Mouse (Mus musculus) stomach, embryonic 15.5 days (tissue): ENCODE measurements around the gene Fuca1. TPM values are rescaled to one million over a fixed set of nuclear protein-coding genes. Genes with fewer than 3 reads are reported as not detected.

ENCODE experiments used
- ATAC-seq: fragments of 200-750 bp; cut with Nextera tagmentation; 2 replicates; pipeline ENCODE4 v1.8.0; 2017; ENCODE audit warnings: low read depth, moderate number of reproducible peaks, moderate TSS enrichment; ENCODE audit not compliant: insufficient read depth, low FRiP score
- H3K27ac ChIP-seq: fragments of 300-500 bp; sonication (generic); 2 replicates; pipeline ENCODE4 v1.5.1; 2015; ENCODE audit warnings: mild to moderate bottlenecking, inconsistent platforms
- H3K27me3 ChIP-seq: fragments of 300-500 bp; sonication (generic); replicated peaks from 2 replicates; pipeline ENCODE4 v1.6.1; 2015; ENCODE audit warnings: inconsistent platforms
- H3K36me3 ChIP-seq: fragments of 300-500 bp; sonication (generic); 2 replicates; pipeline ENCODE4 v1.6.1; 2015; ENCODE audit warnings: inconsistent platforms
- H3K4me1 ChIP-seq: fragments of 300-500 bp; sonication (generic); 2 replicates; pipeline ENCODE4 v1.6.1; 2015; ENCODE audit warnings: inconsistent platforms
- H3K4me2 ChIP-seq: fragments of 300-500 bp; sonication (generic); 2 replicates; pipeline ENCODE4 v1.6.1; 2015; ENCODE audit warnings: mild to moderate bottlenecking, inconsistent platforms
- H3K4me3 ChIP-seq: fragments of 300-500 bp; sonication (generic); replicated peaks from 2 replicates; pipeline ENCODE4 v1.5.1; 2015; ENCODE audit warnings: inconsistent platforms
- H3K9ac ChIP-seq: fragments of 300-500 bp; sonication (generic); 2 replicates; pipeline ENCODE4 v1.6.1; 2015; ENCODE audit warnings: inconsistent platforms
- H3K9me3 ChIP-seq: fragments of 300-500 bp; sonication (generic); 2 replicates; pipeline ENCODE4 v1.6.1; 2016; ENCODE audit warnings: inconsistent platforms
- WGBS: fragments of 180-500 bp; shearing (Covaris S2); methylation state at CpG from one replicate; pipeline ENCODE4 v1.1.7; 2015; 5-methylcytosine and 5-hydroxymethylcytosine counted together
- polyA plus RNA-seq: library from polyadenylated mRNA; unstranded; fragments of >200 nt; fragmentation: Nextera tagmentation; extraction: Ambion mirVana; gene quantifications from 2 replicates; pipeline ENCODE4 v1.2.1, GENCODE M21; 2015

The Fuca1 gene
- polyA plus RNA-seq, 1 experiment from 2014 or later: 96.3 TPM

- H3K27me3 ChIP-seq: no peaks in the 10 kb centered on the region
- no peak overlapping the region for H3K27ac ChIP-seq
- no peak for ATAC-seq
- no peaks in the 10 kb centered on the region for H3K9me3 ChIP-seq
- H3K4me1 ChIP-seq: no peaks in the 10 kb centered on the region
- H3K9ac ChIP-seq: no peak overlapping the region
- no peak overlapping the region for H3K4me2 ChIP-seq
- no peaks in the 10 kb centered on the region for H3K36me3 ChIP-seq
- no peak overlapping the region for H3K4me3 ChIP-seq
- 35% methylated on average over 4 of the region's 4 CpGs for WGBS
These were observed 27.7 kb upstream of the Fuca1 start for GRCm38 (mm10) chr4:135892884-135893283.

- Histone ChIP-seq H3K9ac (no peak within 1 kb of the TSS), H3K4me3 (no peak within 1 kb of the TSS), H3K27ac (no peak within 1 kb of the TSS), H3K9me3 (no peaks in the 10 kb centered on the region), H3K36me3 (no peaks in the 10 kb centered on the region), H3K4me1 (no peaks in the 10 kb centered on the region), H3K27me3 (no peaks in the 10 kb centered on the region), H3K4me2 (no peak within 1 kb of the TSS)
- 54% methylated on average over 8 of the region's 8 CpGs for WGBS
- ATAC-seq: no peak
These were observed 25.4 kb upstream of the Fuca1 start, which contains the start of gene Cnr2 for GRCm38 (mm10) chr4:135895071-135895571. Gene Cnr2 (plus strand): TSS chr4:135895394.

GRCm38 (mm10) chr4:135896157-135896556 lies 24.4 kb upstream of the Fuca1 start:
- no peak overlapping the region for H3K4me2 ChIP-seq
- H3K4me3 ChIP-seq: no peak overlapping the region
- no peaks in the 10 kb centered on the region for H3K36me3 ChIP-seq
- no peak for ATAC-seq
- no peak overlapping the region for H3K27ac ChIP-seq
- no peaks in the 10 kb centered on the region for H3K9me3 ChIP-seq
- 69% methylated on average over 6 of the region's 6 CpGs for WGBS
- no peak overlapping the region for H3K9ac ChIP-seq
- H3K27me3 ChIP-seq: no peaks in the 10 kb centered on the region
- no peaks in the 10 kb centered on the region for H3K4me1 ChIP-seq

- Histone ChIP-seq H3K36me3 (no peaks in the 10 kb centered on the region), H3K4me1 (no peaks in the 10 kb centered on the region), H3K9ac (no peak overlapping the region), H3K9me3 (no peaks in the 10 kb centered on the region), H3K4me3 (no peak overlapping the region), H3K27ac (no peak overlapping the region), H3K4me2 (no peak overlapping the region), H3K27me3 (no peaks in the 10 kb centered on the region)
- WGBS: 60% methylated on average over 9 of the region's 9 CpGs
- ATAC-seq: peak; percentile 70
These were observed 22.0 kb upstream of the Fuca1 start for GRCm38 (mm10) chr4:135898380-135899049.

GRCm38 (mm10) chr4:135899050-135899448 lies 21.5 kb upstream of the Fuca1 start:
- 77% methylated on average over 7 of the region's 7 CpGs for WGBS
- H3K36me3 ChIP-seq: no peaks in the 10 kb centered on the region

GRCm38 (mm10) chr4:135900008-135900407 lies 20.5 kb upstream of the Fuca1 start:
- Histone ChIP-seq H3K9me3 (no peaks in the 10 kb centered on the region), H3K36me3 (no peaks in the 10 kb centered on the region), H3K4me3 (no peak overlapping the region), H3K4me2 (no peak overlapping the region), H3K27me3 (no peaks in the 10 kb centered on the region), H3K27ac (no peak overlapping the region), H3K9ac (no peak overlapping the region), H3K4me1 (no peaks in the 10 kb centered on the region)
- no peak for ATAC-seq
- WGBS: 77% methylated on average over 5 of the region's 5 CpGs

More at GRCm38 (mm10) chr4:135899050-135899448, 21.5 kb upstream of the Fuca1 start:
- Histone ChIP-seq H3K27ac (no peak overlapping the region), H3K9ac (no peak overlapping the region), H3K4me3 (no peak overlapping the region), H3K27me3 (no peaks in the 10 kb centered on the region), H3K4me1 (no peaks in the 10 kb centered on the region), H3K4me2 (no peak overlapping the region), H3K9me3 (no peaks in the 10 kb centered on the region)
- no peak for ATAC-seq

- Histone ChIP-seq H3K27ac (no peak overlapping the region), H3K36me3 (no peaks in the 10 kb centered on the region), H3K27me3 (no peaks in the 10 kb centered on the region), H3K9ac (no peak overlapping the region), H3K9me3 (no peaks in the 10 kb centered on the region), H3K4me2 (no peak overlapping the region), H3K4me3 (no peak overlapping the region), H3K4me1 (no peaks in the 10 kb centered on the region)
- no peak for ATAC-seq
- WGBS: 84% methylated on average over 4 of the region's 4 CpGs
These were observed 17.8 kb upstream of the Fuca1 start for GRCm38 (mm10) chr4:135902606-135903242.

- Histone ChIP-seq H3K36me3 (no peaks in the 10 kb centered on the region), H3K27ac (no peak overlapping the region), H3K9me3 (no peaks in the 10 kb centered on the region), H3K27me3 (no peaks in the 10 kb centered on the region), H3K4me1 (no peaks in the 10 kb centered on the region), H3K9ac (no peak overlapping the region), H3K4me2 (no peak overlapping the region), H3K4me3 (no peak overlapping the region)
- no peak for ATAC-seq
- WGBS: 50% methylated on average over 1 of the region's 1 CpGs
These were observed 15.7 kb upstream of the Fuca1 start for GRCm38 (mm10) chr4:135904810-135905209.

- Histone ChIP-seq H3K27ac (no peak overlapping the region), H3K9me3 (no peaks in the 10 kb centered on the region), H3K4me2 (no peak overlapping the region), H3K27me3 (no peaks in the 10 kb centered on the region), H3K36me3 (no peaks in the 10 kb centered on the region), H3K4me3 (no peak overlapping the region), H3K4me1 (no peaks in the 10 kb centered on the region), H3K9ac (no peak overlapping the region)
- WGBS: 75% methylated on average over 3 of the region's 3 CpGs
- ATAC-seq: no peak
These were observed 13.9 kb upstream of the Fuca1 start for GRCm38 (mm10) chr4:135906633-135907032.

- Histone ChIP-seq H3K36me3 (no peaks in the 10 kb centered on the region), H3K9me3 (no peaks in the 10 kb centered on the region), H3K27ac (no peak overlapping the region), H3K9ac (no peak overlapping the region), H3K4me3 (no peak overlapping the region), H3K4me1 (no peaks in the 10 kb centered on the region), H3K4me2 (no peak overlapping the region), H3K27me3 (no peaks in the 10 kb centered on the region)
- 32% methylated on average over 13 of the region's 13 CpGs for WGBS
- ATAC-seq: no peak
These were observed 11.0 kb upstream of the Fuca1 start for GRCm38 (mm10) chr4:135909326-135910066.

- Histone ChIP-seq H3K9me3 (no peaks in the 10 kb centered on the region), H3K27ac (peak overlapping the region; percentile 16; the same call in 1 of the 2 replicates), H3K36me3 (no peaks in the 10 kb centered on the region), H3K4me3 (no peak overlapping the region), H3K9ac (no peak overlapping the region), H3K4me2 (no peak overlapping the region), H3K4me1 (no peaks in the 10 kb centered on the region), H3K27me3 (no peaks in the 10 kb centered on the region)
- no peak for ATAC-seq
- WGBS: 60% methylated on average over 7 of the region's 7 CpGs
These were observed 9.0 kb upstream of the Fuca1 start for GRCm38 (mm10) chr4:135911531-135911930.

GRCm38 (mm10) chr4:135912164-135912563 lies 8.4 kb upstream of the Fuca1 start:
- Histone ChIP-seq H3K4me3 (no peak overlapping the region), H3K4me1 (no peaks in the 10 kb centered on the region), H3K27ac (no peak overlapping the region), H3K4me2 (no peak overlapping the region), H3K27me3 (no peaks in the 10 kb centered on the region), H3K9ac (no peak overlapping the region), H3K9me3 (no peaks in the 10 kb centered on the region), H3K36me3 (no peaks in the 10 kb centered on the region)
- ATAC-seq: no peak
- 46% methylated on average over 3 of the region's 3 CpGs for WGBS
